Mouse (Mus musculus) intestine, embryonic 14.5 days (tissue): ENCODE data around the gene Ralgapa2. TPM values are rescaled to one million over a fixed set of nuclear protein-coding genes. Genes with fewer than 3 reads are reported as not detected.

ENCODE experiments used
- ATAC-seq: fragments of 200-750 bp; cut with Nextera tagmentation; replicated peaks from 2 replicates; pipeline ENCODE4 v1.8.0; 2017; ENCODE audit warnings: low read depth, moderate number of reproducible peaks, moderate TSS enrichment, moderate library complexity; ENCODE audit not compliant: low FRiP score, low TSS enrichment
- DNase-seq: peaks from one replicate; pipeline ENCODE4 v3.0.0-alpha.2; 2018; ENCODE audit warnings: low spot score
- H3K27ac ChIP-seq: fragments of 300-500 bp; sonication (generic); 2 replicates; pipeline ENCODE4 v1.5.1; 2014; ENCODE audit warnings: low read depth, mild to moderate bottlenecking, control low read depth
- H3K27me3 ChIP-seq: fragments of 300-500 bp; sonication (generic); replicated peaks from 2 replicates; pipeline ENCODE4 v1.6.1; 2014; ENCODE audit warnings: low read length, control low read depth; ENCODE audit not compliant: control insufficient read depth, insufficient read depth
- H3K36me3 ChIP-seq: fragments of 300-500 bp; sonication (generic); 2 replicates; pipeline ENCODE4 v1.6.1; 2014; ENCODE audit warnings: low read length, control low read depth; ENCODE audit not compliant: control insufficient read depth, insufficient read depth
- H3K4me1 ChIP-seq: fragments of 300-500 bp; sonication (generic); replicated peaks from 2 replicates; pipeline ENCODE4 v1.6.1; 2014; ENCODE audit warnings: low read length, control low read depth, mixed read lengths; ENCODE audit not compliant: control insufficient read depth, insufficient read depth
- H3K4me2 ChIP-seq: fragments of 300-500 bp; sonication (generic); 2 replicates; pipeline ENCODE4 v1.6.1; 2014; ENCODE audit warnings: low read length
- H3K4me3 ChIP-seq: fragments of 300-500 bp; sonication (generic); 2 replicates; pipeline ENCODE4 v1.5.1; 2014; ENCODE audit warnings: low read depth, low read length, control low read depth, mixed read lengths
- H3K9ac ChIP-seq: fragments of 300-500 bp; sonication (generic); 2 replicates; pipeline ENCODE4 v1.6.1; 2014; ENCODE audit warnings: mild to moderate bottlenecking, low read length
- H3K9me3 ChIP-seq: fragments of 300-500 bp; sonication (generic); 2 replicates; pipeline ENCODE4 v1.6.1; 2016; ENCODE audit warnings: low read length, control low read depth; ENCODE audit not compliant: control insufficient read depth
- WGBS: fragments of 180-500 bp; shearing (Covaris S2); extraction: QIAGEN DNeasy Blood & Tissue Kit; methylation state at CpG from one replicate; pipeline ENCODE4 v1.1.7; 2014; 5-methylcytosine and 5-hydroxymethylcytosine counted together
- polyA plus RNA-seq: library from polyadenylated mRNA; unstranded; fragments of >200 nt; fragmentation: Nextera tagmentation; extraction: Ambion mirVana; gene quantifications from 2 replicates; pipeline ENCODE4 v1.2.1, GENCODE M21; 2014

Gene Ralgapa2
- polyA plus RNA-seq, 1 experiment from 2014 or later = 13.1 TPM

DNA sequence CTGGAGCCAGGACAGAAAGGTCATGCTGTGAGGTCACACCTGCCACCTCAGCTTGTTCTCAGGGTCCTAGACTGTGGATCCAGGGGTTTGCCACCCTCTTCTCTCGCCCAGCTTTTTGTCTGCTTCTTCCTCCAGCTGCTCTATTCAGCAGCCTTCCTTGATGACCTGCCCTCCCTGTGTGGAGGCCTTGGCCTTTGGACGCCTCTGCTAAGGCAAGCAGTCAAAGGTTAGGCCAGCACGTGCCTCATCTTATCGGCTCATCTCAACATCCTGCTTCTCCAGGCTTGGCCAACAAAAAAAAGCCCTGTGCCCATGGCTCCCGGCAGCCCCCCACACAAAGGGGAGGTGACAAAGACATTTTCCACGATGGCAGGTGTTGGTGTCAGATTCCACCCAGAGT is 264.6 kb downstream of the Ralgapa2 start:
- no peak overlapping the region for H3K4me3 ChIP-seq
- no peaks in the 10 kb centered on the region for H3K27me3 ChIP-seq
- no peak overlapping the region for H3K27ac ChIP-seq
- no peak for DNase-seq
- H3K4me2 ChIP-seq = no peak overlapping the region
- no peaks in the 10 kb centered on the region for H3K9me3 ChIP-seq
- no peak for ATAC-seq
- H3K36me3 ChIP-seq = no peaks in the 10 kb centered on the region
- H3K9ac ChIP-seq = no peak overlapping the region
- 36% methylated on average over 6 of the region's 6 CpGs for WGBS
- no peaks in the 10 kb centered on the region; the same call in 1 of the 2 replicates for H3K4me1 ChIP-seq

DNA sequence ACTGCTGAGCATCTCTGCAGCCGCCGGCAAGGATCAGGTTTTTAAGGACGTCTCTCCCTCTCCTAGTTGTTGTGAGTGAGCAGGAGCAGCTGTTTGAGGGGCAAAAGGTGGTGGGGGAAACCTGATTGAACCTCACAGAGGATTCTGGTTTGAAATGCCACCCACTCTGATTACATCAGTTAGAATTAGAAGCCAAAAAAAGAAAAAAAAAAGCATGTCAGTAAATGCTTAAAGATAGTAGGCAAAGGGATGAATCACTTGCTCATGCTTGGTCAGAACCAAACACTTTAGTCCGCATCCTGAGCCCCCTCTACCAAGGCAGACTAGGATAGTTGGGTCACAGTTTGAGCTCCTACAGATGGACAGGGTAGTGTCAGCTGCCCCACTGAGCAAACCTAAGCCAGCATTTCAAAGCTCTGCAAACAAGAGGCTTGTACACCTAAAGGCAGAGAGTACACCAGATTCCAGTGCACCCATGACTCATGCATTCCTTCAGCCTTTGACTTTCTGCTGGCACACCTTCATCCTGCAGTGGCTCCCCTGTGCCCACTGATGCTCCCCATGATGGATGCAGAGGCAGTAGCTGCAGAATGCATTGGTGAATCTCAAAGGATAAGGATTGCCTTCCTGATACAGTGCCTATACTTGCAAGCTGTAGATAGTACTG is 265.6 kb downstream of the Ralgapa2 start:
- no peak for DNase-seq
- no peaks in the 10 kb centered on the region for H3K36me3 ChIP-seq
- H3K27ac ChIP-seq = no peak overlapping the region
- no peaks in the 10 kb centered on the region for H3K9me3 ChIP-seq
- no peak overlapping the region for H3K4me3 ChIP-seq
- 70% methylated on average over 4 of the region's 4 CpGs for WGBS
- no peaks in the 10 kb centered on the region; the same call in 1 of the 2 replicates for H3K4me1 ChIP-seq
- no peak for ATAC-seq
- H3K9ac ChIP-seq = no peak overlapping the region
- H3K27me3 ChIP-seq = no peaks in the 10 kb centered on the region
- no peak overlapping the region for H3K4me2 ChIP-seq

DNA sequence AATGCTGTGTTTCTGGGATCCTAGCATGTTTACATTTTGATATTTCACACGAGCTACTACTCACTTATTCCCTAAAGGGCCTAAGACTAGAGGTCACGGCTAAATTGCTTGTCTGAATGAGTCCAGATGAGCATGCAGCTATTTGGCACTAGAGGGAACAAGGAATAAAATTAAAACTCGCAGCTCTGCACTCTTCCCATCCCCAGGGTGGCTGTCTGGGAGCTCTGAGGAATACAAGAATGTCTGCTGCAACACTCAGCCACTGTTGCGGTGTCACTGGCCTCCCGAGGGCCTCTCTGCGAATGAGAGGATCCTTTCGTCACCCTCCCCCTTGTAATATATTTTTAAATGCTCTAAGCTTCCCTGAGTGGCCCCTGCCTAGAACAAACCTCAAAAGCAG is 266.7 kb downstream of the Ralgapa2 start:
- Histone ChIP-seq H3K36me3 (no peaks in the 10 kb centered on the region), H3K27ac (no peak overlapping the region), H3K4me2 (no peak overlapping the region), H3K9me3 (no peaks in the 10 kb centered on the region), H3K9ac (no peak overlapping the region), H3K27me3 (no peaks in the 10 kb centered on the region), H3K4me1 (no peaks in the 10 kb centered on the region; the same call in 1 of the 2 replicates), H3K4me3 (no peak overlapping the region)
- ATAC-seq (no peak), DNase-seq (no peak)
- 57% methylated on average over 7 of the region's 7 CpGs for WGBS

DNA sequence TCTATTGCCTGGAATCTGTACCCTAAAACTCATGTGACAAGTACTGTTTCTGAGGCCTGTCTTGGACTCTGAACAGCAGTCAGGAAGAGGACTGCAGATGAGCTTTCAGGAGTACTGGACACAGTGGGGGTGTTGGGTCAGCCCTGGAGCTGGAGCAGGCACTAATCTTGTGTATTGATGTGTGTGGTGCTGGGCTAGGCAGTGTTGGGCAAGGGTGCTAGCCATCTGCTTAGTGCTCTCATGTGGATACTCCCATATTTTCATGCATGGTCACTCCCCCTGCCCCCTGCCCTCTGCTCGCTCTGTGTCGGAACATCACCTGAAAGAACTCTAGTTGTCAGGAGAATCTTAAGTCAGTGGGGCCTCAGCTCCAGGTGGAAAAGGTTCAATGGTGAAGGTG is 268.1 kb downstream of the Ralgapa2 start:
- no peak for ATAC-seq
- H3K9ac ChIP-seq = no peak overlapping the region
- 97% methylated on average over 2 of the region's 2 CpGs for WGBS

DNA sequence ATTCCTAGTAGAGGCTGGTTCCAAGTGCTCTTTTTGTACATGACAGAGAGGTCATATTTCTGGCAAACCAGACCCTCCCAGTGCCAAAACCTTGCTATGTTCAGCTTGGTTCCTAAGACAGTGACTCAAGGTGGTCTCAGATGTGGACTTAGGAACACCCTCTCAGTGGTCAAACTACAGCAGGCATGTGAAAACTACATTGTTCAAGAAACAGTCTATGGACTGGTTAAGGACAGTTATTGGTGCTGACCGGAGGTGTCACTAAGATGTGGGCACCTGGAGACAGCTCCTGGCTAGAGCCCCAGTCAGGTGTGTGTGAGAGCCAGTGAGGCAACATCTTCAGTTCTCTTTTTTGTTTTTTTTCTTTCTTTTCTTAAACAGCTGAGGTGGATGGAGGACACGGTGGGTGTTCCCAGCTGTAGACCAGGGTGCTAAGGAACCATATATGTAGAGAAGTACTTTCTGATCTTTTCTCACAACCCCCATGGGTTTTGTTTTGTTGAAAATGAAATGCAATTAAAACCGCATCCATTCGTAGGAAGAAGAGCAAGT is 272.9 kb downstream of the Ralgapa2 start:
- DNase-seq (no peak), ATAC-seq (no peak)
- no peaks in the 10 kb centered on the region for H3K4me1 ChIP-seq
- no peak overlapping the region for H3K9ac ChIP-seq
- H3K9me3 ChIP-seq = no peaks in the 10 kb centered on the region
- H3K27ac ChIP-seq = no peak overlapping the region
- no peaks in the 10 kb centered on the region for H3K27me3 ChIP-seq
- no peaks in the 10 kb centered on the region for H3K36me3 ChIP-seq
- 93% methylated on average over 4 of the region's 4 CpGs for whole genome bisulfite sequencing
- no peak overlapping the region for H3K4me3 ChIP-seq
- H3K4me2 ChIP-seq = no peak overlapping the region

More for the DNA sequence above, 268.1 kb downstream of the Ralgapa2 start:
- DNase-seq = no peak
- H3K4me3 ChIP-seq = no peak overlapping the region
- H3K36me3 ChIP-seq = no peaks in the 10 kb centered on the region
- no peak overlapping the region for H3K4me2 ChIP-seq
- H3K27me3 ChIP-seq = no peaks in the 10 kb centered on the region
- H3K4me1 ChIP-seq = no peaks in the 10 kb centered on the region; the same call in 1 of the 2 replicates
- no peak overlapping the region for H3K27ac ChIP-seq
- no peaks in the 10 kb centered on the region for H3K9me3 ChIP-seq

DNA sequence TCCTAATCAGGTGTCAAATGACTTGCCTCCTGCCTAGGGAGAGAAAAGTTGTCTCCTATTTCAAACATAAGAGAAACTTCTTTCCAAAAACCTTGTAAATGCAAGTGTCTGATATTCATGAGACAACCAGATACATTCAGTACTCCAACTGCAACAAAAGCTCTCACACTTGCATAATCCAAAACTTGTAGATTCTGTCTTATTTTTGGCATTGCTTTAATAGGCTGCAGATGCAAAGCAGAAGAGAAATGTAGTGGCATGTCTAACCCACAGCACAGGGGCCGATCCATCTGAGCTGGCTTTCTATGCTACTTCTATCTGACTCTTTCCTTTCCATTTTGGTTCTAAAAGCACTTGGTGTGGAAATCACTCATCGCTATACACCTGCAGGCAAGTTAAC is 280.7 kb downstream of the Ralgapa2 start:
- no peak overlapping the region for H3K27ac ChIP-seq
- ATAC-seq = no peak

DNA sequence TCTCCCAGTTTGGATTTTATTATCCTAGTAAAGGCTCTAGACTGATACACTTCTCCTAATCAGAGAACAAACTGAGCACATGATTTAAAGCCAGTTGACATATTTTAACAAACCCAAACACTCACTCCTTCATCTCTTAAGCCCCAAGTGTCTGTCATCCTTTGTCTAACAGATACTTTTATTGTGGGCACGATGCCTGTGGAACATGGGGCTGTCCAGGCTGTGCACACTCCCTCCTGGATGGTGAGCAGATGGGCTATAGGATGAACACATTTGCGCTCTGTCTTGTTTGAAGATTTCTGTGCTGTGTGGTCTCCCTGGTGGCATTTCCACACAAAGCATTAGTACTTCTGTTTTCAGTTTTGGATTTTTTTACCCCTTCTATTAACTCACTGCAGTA is 283.7 kb downstream of the Ralgapa2 start:
- no peak for DNase-seq
- Histone ChIP-seq H3K4me2 (no peak overlapping the region), H3K9me3 (no peaks in the 10 kb centered on the region), H3K36me3 (no peaks in the 10 kb centered on the region), H3K9ac (no peak overlapping the region), H3K27me3 (peaks cover 53% of the 10 kb centered on the region), H3K27ac (no peak overlapping the region), H3K4me3 (no peak overlapping the region), H3K4me1 (peaks cover under 1% of the 10 kb centered on the region; the same call in 1 of the 2 replicates)
- no peak for ATAC-seq
- 63% methylated on average over 2 of the region's 2 CpGs for WGBS

More for the DNA sequence above, 280.7 kb downstream of the Ralgapa2 start:
- peaks cover 23% of the 10 kb centered on the region for H3K27me3 ChIP-seq
- no peak for DNase-seq
- H3K36me3 ChIP-seq = no peaks in the 10 kb centered on the region
- H3K4me1 ChIP-seq = no peaks in the 10 kb centered on the region
- H3K4me2 ChIP-seq = no peak overlapping the region
- WGBS = 89% methylated on average over 2 of the region's 2 CpGs
- H3K9ac ChIP-seq = no peak overlapping the region
- no peak overlapping the region for H3K4me3 ChIP-seq
- H3K9me3 ChIP-seq = no peaks in the 10 kb centered on the region

DNA sequence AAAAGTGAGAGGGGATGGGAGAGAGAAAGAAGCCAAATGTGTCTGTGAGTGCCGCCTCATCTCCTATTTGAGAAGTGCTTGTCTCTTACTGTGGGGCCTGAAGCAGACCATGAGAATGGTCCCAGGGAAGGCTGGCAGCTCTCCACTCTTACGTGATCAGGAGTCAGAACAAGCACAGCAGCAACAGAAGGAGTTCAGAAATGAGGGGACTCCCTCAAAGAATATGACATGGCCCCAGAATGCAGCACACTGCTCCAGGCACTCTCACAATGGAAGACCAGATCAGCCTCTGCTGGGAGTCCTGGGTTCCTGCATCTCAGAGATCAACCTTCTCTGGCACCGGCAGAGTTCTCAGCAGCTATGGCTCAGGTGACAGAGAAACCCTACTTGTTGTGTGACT is 284.5 kb downstream of the Ralgapa2 start:
- H3K4me3 ChIP-seq = no peak overlapping the region
- DNase-seq = no peak
- no peaks in the 10 kb centered on the region for H3K9me3 ChIP-seq
- H3K36me3 ChIP-seq = no peaks in the 10 kb centered on the region
- no peak overlapping the region for H3K9ac ChIP-seq
- peaks cover 61% of the 10 kb centered on the region for H3K27me3 ChIP-seq
- ATAC-seq = no peak
- 66% methylated on average over 3 of the region's 3 CpGs for WGBS
- H3K4me2 ChIP-seq = no peak overlapping the region
- peaks cover 3% of the 10 kb centered on the region; the same call in 1 of the 2 replicates for H3K4me1 ChIP-seq
- no peak overlapping the region for H3K27ac ChIP-seq

DNA sequence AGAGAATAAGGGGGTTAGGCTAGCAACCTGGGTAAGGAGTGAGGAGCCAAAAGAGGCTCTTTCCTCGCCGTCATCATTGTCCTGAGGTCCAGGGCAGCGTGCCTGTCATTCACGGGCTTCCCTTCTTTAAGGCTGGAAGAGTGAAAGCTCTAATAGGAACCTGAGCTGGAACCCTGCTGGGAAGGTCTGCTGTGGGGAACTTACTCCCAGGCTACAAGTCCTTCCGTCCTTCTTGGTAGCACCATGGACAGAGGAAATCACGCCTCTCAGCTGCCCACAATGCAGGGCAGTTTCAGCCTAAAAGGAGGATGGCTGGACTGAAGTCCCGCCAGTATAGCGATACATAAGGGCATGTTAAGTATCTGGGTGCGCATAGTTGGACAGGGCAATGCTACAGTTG is 285.7 kb downstream of the Ralgapa2 start:
- DNase-seq (peak; percentile 79), ATAC-seq (no peak)
- H3K9me3 ChIP-seq = no peaks in the 10 kb centered on the region
- no peak overlapping the region for H3K9ac ChIP-seq
- no peak overlapping the region for H3K4me3 ChIP-seq
- WGBS = 4% methylated on average over 9 of the region's 9 CpGs
- no peak overlapping the region for H3K4me2 ChIP-seq
- peaks cover 73% of the 10 kb centered on the region for H3K27me3 ChIP-seq
- peaks cover 12% of the 10 kb centered on the region for H3K4me1 ChIP-seq
- H3K36me3 ChIP-seq = no peaks in the 10 kb centered on the region
- no peak overlapping the region for H3K27ac ChIP-seq
